Mouse (Mus musculus) kidney, embryonic 14.5 days (tissue): ENCODE data around the gene Ahnak2. TPM values are rescaled to one million over a fixed set of nuclear protein-coding genes. Genes with fewer than 3 reads are reported as not detected.
A peak's percentile ranks its signal among the peaks of the same experiment; 100 is the strongest.

Experiments
- ATAC-seq: fragments of 200-750 bp; cut with Nextera tagmentation; 2 replicates; pipeline ENCODE4 v1.8.0; 2017; ENCODE audit warnings: moderate number of reproducible peaks, mild to moderate bottlenecking, moderate TSS enrichment, moderate library complexity; ENCODE audit not compliant: low FRiP score, low TSS enrichment
- H3K27ac ChIP-seq: fragments of 300-500 bp; sonication (generic); 2 replicates; pipeline ENCODE4 v1.5.1; 2014; ENCODE audit warnings: low read depth, mild to moderate bottlenecking, low read length, moderate library complexity, mixed read lengths
- H3K27me3 ChIP-seq: fragments of 300-500 bp; sonication (generic); 2 replicates; pipeline ENCODE4 v1.6.1; 2014; ENCODE audit warnings: mild to moderate bottlenecking, low read length; ENCODE audit not compliant: control insufficient read depth, insufficient read depth
- H3K36me3 ChIP-seq: fragments of 300-500 bp; sonication (generic); 2 replicates; pipeline ENCODE4 v1.6.1; 2014; ENCODE audit warnings: low read length, mixed read lengths; ENCODE audit not compliant: control insufficient read depth, insufficient read depth
- H3K4me1 ChIP-seq: fragments of 300-500 bp; sonication (generic); 2 replicates; pipeline ENCODE4 v1.6.1; 2014; ENCODE audit warnings: low read length, mixed read lengths; ENCODE audit not compliant: control insufficient read depth, insufficient read depth
- H3K4me2 ChIP-seq: fragments of 300-500 bp; sonication (generic); replicated peaks from 2 replicates; pipeline ENCODE4 v1.6.1; 2014; ENCODE audit warnings: low read depth, mild to moderate bottlenecking, low read length
- H3K4me3 ChIP-seq: fragments of 300-500 bp; sonication (generic); 2 replicates; pipeline ENCODE4 v1.5.1; 2014; ENCODE audit warnings: mild to moderate bottlenecking, low read length
- H3K9ac ChIP-seq: fragments of 300-500 bp; sonication (generic); 2 replicates; pipeline ENCODE4 v1.6.1; 2014; ENCODE audit warnings: low read depth, mild to moderate bottlenecking, low read length, moderate library complexity
- H3K9me3 ChIP-seq: fragments of 300-500 bp; sonication (generic); 2 replicates; pipeline ENCODE4 v1.6.1; 2016; ENCODE audit warnings: low read length; ENCODE audit not compliant: control insufficient read depth
- WGBS: fragments of 180-500 bp; shearing (Covaris S2); extraction: QIAGEN DNeasy Blood & Tissue Kit; methylation state at CpG from one replicate; pipeline ENCODE4 v1.1.7; 2014; 5-methylcytosine and 5-hydroxymethylcytosine counted together
- polyA plus RNA-seq: library from polyadenylated mRNA; unstranded; fragments of >200 nt; fragmentation: Nextera tagmentation; extraction: Ambion mirVana; gene quantifications from 2 replicates; pipeline ENCODE4 v1.2.1, GENCODE M21; 2014

Ahnak2 gene
- polyA plus RNA-seq, 1 experiment from 2014 or later = 0.53 TPM

GRCm38 (mm10) chr12:112814682-112815470 lies 12.4 kb upstream of the Ahnak2 start:
- ATAC-seq = no peak
- Histone ChIP-seq H3K4me2 (no peak overlapping the region), H3K27me3 (no peaks in the 10 kb centered on the region), H3K4me1 (peaks cover 7% of the 10 kb centered on the region; the same call in 1 of the 2 replicates), H3K4me3 (no peak overlapping the region), H3K9me3 (no peaks in the 10 kb centered on the region), H3K27ac (no peak overlapping the region), H3K9ac (no peak overlapping the region), H3K36me3 (peaks cover 43% of the 10 kb centered on the region)
- WGBS = 79% methylated on average over 14 of the region's 14 CpGs

DNA sequence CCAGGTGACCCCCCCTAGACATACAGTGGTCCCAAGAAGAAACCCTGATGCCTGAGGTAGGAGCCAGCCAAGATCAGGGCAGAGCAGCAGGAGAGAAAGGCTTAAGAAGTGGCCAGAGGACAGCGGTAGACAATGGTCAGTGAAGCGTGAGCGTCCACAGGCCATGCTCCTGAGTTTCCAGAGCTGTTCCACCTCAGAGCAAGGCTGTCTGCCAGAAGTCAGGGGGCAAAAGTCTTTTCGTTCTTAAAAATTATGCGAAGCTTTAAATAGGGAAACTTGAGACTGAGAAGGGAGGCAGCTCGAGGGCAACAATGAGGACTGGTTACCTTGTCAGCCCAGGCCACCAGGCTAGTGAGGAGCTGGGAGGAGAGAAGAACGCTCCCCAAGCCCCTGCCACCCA lies 10.9 kb upstream of the Ahnak2 start:
- peaks cover 12% of the 10 kb centered on the region for H3K4me1 ChIP-seq
- no peaks in the 10 kb centered on the region for H3K9me3 ChIP-seq
- H3K36me3 ChIP-seq = peaks cover 28% of the 10 kb centered on the region
- 77% methylated on average over 7 of the region's 7 CpGs for WGBS
- no peak overlapping the region for H3K27ac ChIP-seq
- H3K4me2 ChIP-seq = no peak overlapping the region
- no peak for ATAC-seq
- no peak overlapping the region for H3K9ac ChIP-seq
- no peak overlapping the region for H3K4me3 ChIP-seq
- no peaks in the 10 kb centered on the region for H3K27me3 ChIP-seq

DNA sequence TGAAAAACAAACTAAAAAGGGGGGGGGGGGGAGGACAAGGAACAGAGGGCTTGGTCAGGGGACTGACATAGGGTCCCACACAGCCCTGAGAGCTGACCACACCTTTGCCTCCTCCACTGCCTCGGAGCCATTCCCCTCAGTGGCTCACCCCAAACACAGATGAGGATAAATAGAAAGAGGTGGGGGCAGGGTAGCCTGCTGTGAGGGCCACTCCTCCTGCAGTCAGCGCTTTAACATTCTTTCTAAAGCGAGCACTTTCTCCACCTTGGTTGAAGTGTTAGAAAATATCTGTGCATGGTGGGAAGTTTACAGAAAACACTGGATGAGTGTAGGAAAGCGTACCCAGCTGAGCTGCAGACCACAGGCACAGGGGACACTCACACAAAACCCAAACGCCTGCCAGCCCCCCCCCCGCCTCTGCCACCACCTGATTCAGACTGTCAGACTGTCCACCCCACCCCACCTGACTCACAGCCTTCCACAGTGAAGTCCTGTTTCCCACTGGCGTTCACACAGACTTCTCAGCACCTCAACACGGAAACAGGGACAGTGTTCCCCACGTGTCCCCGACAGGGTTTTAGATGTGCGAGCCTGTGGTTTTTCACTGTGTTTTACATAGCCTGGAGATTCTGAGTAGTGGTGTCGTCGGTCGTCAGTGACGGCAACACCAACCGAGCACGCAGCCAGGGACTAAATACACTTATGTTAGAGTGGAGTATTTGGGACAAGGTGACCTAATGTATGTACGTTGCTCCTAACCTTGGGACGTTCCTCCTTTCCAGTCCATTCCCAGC lies 7.8 kb upstream of the Ahnak2 start:
- Histone ChIP-seq H3K4me2 (peak overlapping the region; percentile 96), H3K9ac (peak overlapping the region; percentile 58), H3K27me3 (no peaks in the 10 kb centered on the region), H3K27ac (no peak overlapping the region), H3K36me3 (peaks cover 6% of the 10 kb centered on the region; the same call in 1 of the 2 replicates), H3K4me1 (peaks cover 15% of the 10 kb centered on the region), H3K4me3 (no peak overlapping the region), H3K9me3 (no peaks in the 10 kb centered on the region)
- 67% methylated on average over 19 of the region's 19 CpGs for WGBS
- no peak for ATAC-seq

- peaks cover 15% of the 10 kb centered on the region for H3K4me1 ChIP-seq
- H3K27me3 ChIP-seq = no peaks in the 10 kb centered on the region
- no peak for ATAC-seq
- no peak overlapping the region for H3K27ac ChIP-seq
- H3K36me3 ChIP-seq = 0 out of 2 replicates have a peak, but pooled peaks cover 4% of the 10 kb centered on the region
- H3K9me3 ChIP-seq = no peaks in the 10 kb centered on the region
- WGBS = 25% methylated on average over 8 of the region's 8 CpGs
- H3K4me3 ChIP-seq = peak overlapping the region; percentile 69
- peak overlapping the region; percentile 96 for H3K4me2 ChIP-seq
- peak overlapping the region; percentile 58 for H3K9ac ChIP-seq
These were observed 7.2 kb upstream of the Ahnak2 start for GRCm38 (mm10) chr12:112809641-112810040.

- H3K27ac ChIP-seq = no peak within 1 kb of the TSS
- peak within 1 kb of the TSS; percentile 58 for H3K9ac ChIP-seq
- WGBS = 2% methylated on average over 51 of the region's 64 CpGs
- no peaks in the 10 kb centered on the region for H3K36me3 ChIP-seq
- peaks cover 15% of the 10 kb centered on the region for H3K4me1 ChIP-seq
- H3K9me3 ChIP-seq = no peaks in the 10 kb centered on the region
- peak within 1 kb of the TSS; percentile 96 for H3K4me2 ChIP-seq
- H3K27me3 ChIP-seq = 0 out of 2 replicates have a peak, but pooled peaks cover 4% of the 10 kb centered on the region
- peak within 1 kb of the TSS; percentile 69 for H3K4me3 ChIP-seq
- ATAC-seq = peak; percentile 91
These were observed 6.3 kb upstream of the Ahnak2 start, which contains the start of gene Clba1 for GRCm38 (mm10) chr12:112808587-112809364. Gene Clba1 (plus strand): TSS chr12:112808937.

DNA sequence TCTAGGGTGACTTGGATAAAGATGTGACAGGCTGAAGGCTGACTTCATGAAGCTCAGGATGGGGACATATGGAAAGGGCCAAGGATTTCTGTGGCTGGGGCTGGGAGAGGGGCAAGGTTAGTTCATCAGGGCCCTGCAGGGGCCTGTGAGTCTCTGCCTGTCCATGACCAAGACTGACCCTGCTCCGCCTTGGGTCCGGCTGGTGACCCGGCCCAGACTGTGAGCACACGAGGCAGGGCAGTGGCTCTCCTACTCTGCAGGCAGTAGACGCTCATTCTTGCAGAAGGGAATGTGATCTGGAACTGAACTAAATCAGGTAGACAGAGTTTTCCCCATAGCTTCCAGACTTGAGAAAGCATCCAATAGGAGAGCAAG lies 5.7 kb upstream of the Ahnak2 start:
- H3K27me3 ChIP-seq = 0 out of 2 replicates have a peak, but pooled peaks cover 4% of the 10 kb centered on the region

GRCm38 (mm10) chr12:112807796-112808195 lies 5.3 kb upstream of the Ahnak2 start:
- Histone ChIP-seq H3K4me2 (no peak overlapping the region), H3K27ac (no peak overlapping the region), H3K9me3 (no peaks in the 10 kb centered on the region), H3K36me3 (no peaks in the 10 kb centered on the region), H3K27me3 (0 out of 2 replicates have a peak, but pooled peaks cover 4% of the 10 kb centered on the region), H3K4me3 (no peak overlapping the region), H3K9ac (no peak overlapping the region), H3K4me1 (peaks cover 15% of the 10 kb centered on the region)
- 83% methylated on average over 4 of the region's 4 CpGs for WGBS
- ATAC-seq = no peak

More for the DNA sequence above, 5.7 kb upstream of the Ahnak2 start:
- Histone ChIP-seq H3K27ac (no peak overlapping the region), H3K4me2 (peak overlapping the region; percentile 96), H3K36me3 (no peaks in the 10 kb centered on the region), H3K9me3 (no peaks in the 10 kb centered on the region), H3K4me1 (peaks cover 15% of the 10 kb centered on the region), H3K9ac (peak overlapping the region; percentile 58; the same call in 1 of the 2 replicates), H3K4me3 (peak overlapping the region; percentile 69)
- ATAC-seq = peak; percentile 24; the same call in 1 of the 2 replicates
- 65% methylated on average over 5 of the region's 5 CpGs for WGBS

DNA sequence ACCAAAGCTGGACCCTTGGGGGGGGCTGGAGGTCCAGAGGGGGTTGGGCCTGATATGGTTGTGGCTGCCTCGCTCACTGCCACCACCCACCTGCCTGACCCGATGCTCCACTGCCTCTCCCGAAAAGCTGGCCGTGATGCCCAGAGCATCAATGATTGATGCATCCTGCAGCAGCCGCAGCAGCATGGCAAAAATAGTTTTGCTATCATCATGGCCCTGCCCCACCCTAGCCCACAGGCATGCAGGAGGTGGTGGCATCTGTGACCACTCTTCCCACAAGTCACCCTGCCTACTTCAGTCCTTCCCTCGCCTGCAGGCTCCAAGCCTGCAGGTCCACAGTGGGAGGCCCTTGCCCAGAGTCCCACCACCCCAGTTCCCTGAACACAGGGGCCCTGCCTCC lies 3.6 kb upstream of the Ahnak2 start:
- Histone ChIP-seq H3K4me2 (no peak overlapping the region), H3K4me1 (peaks cover 23% of the 10 kb centered on the region), H3K36me3 (no peaks in the 10 kb centered on the region), H3K27ac (no peak overlapping the region), H3K9ac (no peak overlapping the region), H3K9me3 (no peaks in the 10 kb centered on the region), H3K4me3 (no peak overlapping the region), H3K27me3 (peaks cover 14% of the 10 kb centered on the region)
- 70% methylated on average over 6 of the region's 6 CpGs for WGBS
- no peak for ATAC-seq
